Mouse (Mus musculus): ENCODE results near the gene Sfxn3. TPM values are rescaled to one million over a fixed set of nuclear protein-coding genes. Genes with fewer than 3 reads are reported as not detected.

Sfxn3 gene
- polyA plus RNA-seq, 1 experiment from 2014 or later: 6.8 TPM

Other genes with a start within 250 kb of the Sfxn3 start
- 49.8 and 50.1 TPM in 2 replicates for gene Slf2, start 116.4 kb upstream of the Sfxn3 start, polyA plus RNA-seq (2014; fragmentation: Nextera tagmentation; extraction: Ambion mirVana)
- gene Sema4g, start 58.4 kb upstream of the Sfxn3 start, polyA plus RNA-seq (2014; fragmentation: Nextera tagmentation; extraction: Ambion mirVana): 4.7 and 4.9 TPM in 2 replicates
- gene Twnk, start 41.8 kb upstream of the Sfxn3 start, polyA plus RNA-seq (2014; fragmentation: Nextera tagmentation; extraction: Ambion mirVana): 24.9 and 25.1 TPM in 2 replicates
- gene Mrpl43, start 41.1 kb upstream of the Sfxn3 start, polyA plus RNA-seq (2014; fragmentation: Nextera tagmentation; extraction: Ambion mirVana): 62.2 and 65.3 TPM in 2 replicates
- gene Lzts2, start 33.1 kb upstream of the Sfxn3 start, polyA plus RNA-seq (2014; fragmentation: Nextera tagmentation; extraction: Ambion mirVana): 28.6 and 31.4 TPM in 2 replicates
- gene Pdzd7, start 1.8 kb upstream of the Sfxn3 start, polyA plus RNA-seq (2014; fragmentation: Nextera tagmentation; extraction: Ambion mirVana): 0.09 TPM in 1 of 2 replicates, not detected in the other
- gene Kazald1, start 27.7 kb downstream of the Sfxn3 start, polyA plus RNA-seq (2014; fragmentation: Nextera tagmentation; extraction: Ambion mirVana): 0.91 and 1.6 TPM in 2 replicates
- gene Tlx1, start 103.2 kb downstream of the Sfxn3 start, polyA plus RNA-seq (2014; fragmentation: Nextera tagmentation; extraction: Ambion mirVana): 0.29 and 0.32 TPM in 2 replicates
- gene Lbx1, start 188.3 kb downstream of the Sfxn3 start, polyA plus RNA-seq (2014; fragmentation: Nextera tagmentation; extraction: Ambion mirVana): 0.14 and 0.58 TPM in 2 replicates

Measured in liver, embryonic 11.5 days (tissue).